Mouse (Mus musculus) MEL (cell line): ENCODE data around the gene Olfr544. TPM values are rescaled to one million over a fixed set of nuclear protein-coding genes. Genes with fewer than 3 reads are reported as not detected.
A peak's percentile ranks its signal among the peaks of the same experiment; 100 is the strongest.

Source experiments
- DNase-seq: peaks from one replicate; pipeline ENCODE4 v3.0.0; 2011; ENCODE audit warnings: low read depth, low spot score
- H3K27ac ChIP-seq: 2 replicates; pipeline ENCODE4 v1.5.1; 2012; ENCODE audit warnings: low read depth, mild to moderate bottlenecking, control low read depth, low read length, moderate library complexity; ENCODE audit not compliant: control insufficient read depth
- H3K27me3 ChIP-seq, 2 experiments: fragments of 150-350 bp in 1 of 2; sonication (generic) in 1 of 2; 2 replicates each; pipeline ENCODE4 v1.6.1; 2012; ENCODE audit warnings: low read length in 2 of 2, mild to moderate bottlenecking in 2 of 2, improper control_type of control experiment in 1 of 2, moderate library complexity in 1 of 2; ENCODE audit not compliant: insufficient read depth in 2 of 2, control insufficient read depth in 1 of 2
- H3K36me3 ChIP-seq, 2 experiments: 2 replicates each; pipeline ENCODE4 v1.6.1; 2012 to 2014; ENCODE audit warnings: low read length in 2 of 2, improper control_type of control experiment in 1 of 2, inconsistent platforms in 1 of 2, mild to moderate bottlenecking in 1 of 2; ENCODE audit not compliant: insufficient read depth in 2 of 2, control insufficient read depth in 1 of 2
- H3K4me1 ChIP-seq, 2 experiments: fragments of 150-350 bp in 1 of 2; sonication (generic) in 1 of 2; 2 replicates each; pipeline ENCODE4 v1.6.1; 2012; ENCODE audit warnings: low read length in 2 of 2, improper control_type of control experiment in 1 of 2, mild to moderate bottlenecking in 1 of 2; ENCODE audit not compliant: insufficient read depth in 2 of 2, control insufficient read depth in 1 of 2
- H3K4me3 ChIP-seq, 2 experiments: fragments of 150-350 bp in 1 of 2; sonication (generic) in 1 of 2; 2 replicates each; pipeline ENCODE4 v1.5.1; 2012; ENCODE audit warnings: low read depth in 2 of 2, low read length in 2 of 2, mild to moderate bottlenecking in 2 of 2, moderate library complexity in 2 of 2, control low read depth in 1 of 2, improper control_type of control experiment in 1 of 2; ENCODE audit not compliant: control insufficient read depth in 1 of 2, insufficient read depth in 1 of 2
- H3K79me2 ChIP-seq: 2 replicates; pipeline ENCODE4 v1.6.1; 2012; ENCODE audit warnings: mild to moderate bottlenecking, low read length, moderate library complexity; ENCODE audit not compliant: control insufficient read depth, poor library complexity, insufficient read depth
- H3K9ac ChIP-seq: 2 replicates; pipeline ENCODE4 v1.6.1; 2012; ENCODE audit warnings: low read depth, mild to moderate bottlenecking, control low read depth, low read length, moderate library complexity; ENCODE audit not compliant: control insufficient read depth, poor library complexity, severe bottlenecking
- H3K9me3 ChIP-seq: fragments of 150-350 bp; sonication (generic); replicated peaks from 2 replicates; pipeline ENCODE4 v1.6.1; 2012; ENCODE audit warnings: mild to moderate bottlenecking, low read length, improper control_type of control experiment, moderate library complexity; ENCODE audit not compliant: insufficient read depth
- BHLHE40 ChIP-seq: IDR thresholded peaks from 2 replicates; pipeline ENCODE4 v1.6.1; 2012; ENCODE audit warnings: low read depth, mild to moderate bottlenecking, inconsistent platforms, low read length, improper control_type of control experiment, borderline replicate concordance
- CHD1 ChIP-seq: IDR thresholded peaks from 2 replicates; pipeline ENCODE4 v1.6.1; 2012; ENCODE audit warnings: low read depth, mild to moderate bottlenecking, inconsistent platforms, low read length, improper control_type of control experiment
- CHD2 ChIP-seq: IDR thresholded peaks from 2 replicates; pipeline ENCODE4 v1.6.1; 2011; ENCODE audit warnings: low read length, improper control_type of control experiment
- E2F4 ChIP-seq: IDR thresholded peaks from 2 replicates; pipeline ENCODE4 v1.6.1; 2011; ENCODE audit warnings: low read depth, low read length, improper control_type of control experiment, borderline replicate concordance
- ELF1 ChIP-seq: IDR thresholded peaks from 2 replicates; pipeline ENCODE4 v1.6.1; 2014; ENCODE audit warnings: low read depth, mild to moderate bottlenecking, inconsistent platforms, low read length, improper control_type of control experiment, moderate library complexity
- ETS1 ChIP-seq: IDR thresholded peaks from 2 replicates; pipeline ENCODE4 v1.6.1; 2012; ENCODE audit warnings: low read depth, mild to moderate bottlenecking, inconsistent platforms, low read length, improper control_type of control experiment, moderate library complexity
- GABPA ChIP-seq: IDR thresholded peaks from 2 replicates; pipeline ENCODE4 v1.6.1; 2012; ENCODE audit warnings: low read depth, mild to moderate bottlenecking, inconsistent platforms, low read length, improper control_type of control experiment, moderate library complexity
- GATA1 ChIP-seq: IDR thresholded peaks from 2 replicates; pipeline ENCODE4 v1.6.1; 2011; ENCODE audit warnings: low read depth, low read length, improper control_type of control experiment
- HCFC1 ChIP-seq: IDR thresholded peaks from 2 replicates; pipeline ENCODE4 v1.6.1; 2012; ENCODE audit warnings: low read depth, mild to moderate bottlenecking, inconsistent platforms, low read length, improper control_type of control experiment, moderate library complexity
- JUND ChIP-seq: IDR thresholded peaks from 2 replicates; pipeline ENCODE4 v1.6.1; 2011; ENCODE audit warnings: low read depth, mild to moderate bottlenecking, improper control_type of control experiment, low read length
- KAT2A ChIP-seq: conservative IDR thresholded peaks from 2 replicates; pipeline ENCODE4 v1.6.1; 2012; ENCODE audit warnings: low read depth, low read length, improper control_type of control experiment, inconsistent platforms
- MEF2A ChIP-seq: IDR thresholded peaks from 2 replicates; pipeline ENCODE4 v1.6.1; 2014; ENCODE audit warnings: low read depth, mild to moderate bottlenecking, inconsistent platforms, low read length, improper control_type of control experiment; ENCODE audit not compliant: poor library complexity, insufficient replicate concordance, severe bottlenecking; ENCODE audit errors: extremely low read depth
- MXI1 ChIP-seq: IDR thresholded peaks from 2 replicates; pipeline ENCODE4 v1.6.1; 2011; ENCODE audit warnings: mild to moderate bottlenecking, low read depth, low read length, improper control_type of control experiment
- RAD21 ChIP-seq: IDR thresholded peaks from 2 replicates; pipeline ENCODE4 v1.6.1; 2011; ENCODE audit warnings: mild to moderate bottlenecking, low read depth, low read length, improper control_type of control experiment
- RCOR1 ChIP-seq: IDR thresholded peaks from 2 replicates; pipeline ENCODE4 v1.6.1; 2012; ENCODE audit warnings: low read depth, mild to moderate bottlenecking, inconsistent platforms, low read length, improper control_type of control experiment
- SIN3A ChIP-seq: IDR thresholded peaks from 2 replicates; pipeline ENCODE4 v1.6.1; 2012; ENCODE audit warnings: low read length, improper control_type of control experiment, inconsistent platforms
- TAL1 ChIP-seq: IDR thresholded peaks from 2 replicates; pipeline ENCODE4 v1.6.1; 2012; ENCODE audit warnings: mild to moderate bottlenecking, inconsistent platforms, low read length, moderate library complexity, mixed read lengths
- TBP ChIP-seq: IDR thresholded peaks from 2 replicates; pipeline ENCODE4 v1.8.0; 2011; ENCODE audit warnings: low read depth, low read length, improper control_type of control experiment
- USF1 ChIP-seq: IDR thresholded peaks from 2 replicates; pipeline ENCODE4 v1.6.1; 2014; ENCODE audit warnings: low read depth, mild to moderate bottlenecking, inconsistent platforms, low read length, improper control_type of control experiment, moderate library complexity
- ZC3H11A ChIP-seq: IDR thresholded peaks from 2 replicates; pipeline ENCODE4 v1.6.1; 2012; ENCODE audit warnings: low read depth, mild to moderate bottlenecking, inconsistent platforms, low read length, improper control_type of control experiment
- ZKSCAN1 ChIP-seq: IDR thresholded peaks from 2 replicates; pipeline ENCODE4 v1.6.1; 2012; ENCODE audit warnings: low read depth, mild to moderate bottlenecking, inconsistent platforms, low read length, improper control_type of control experiment, moderate library complexity
- polyA plus RNA-seq, 2 experiments: library from polyadenylated mRNA; stranded (reverse) in 1 of 2; unstranded in 1 of 2; fragments of >175 nt in 1 of 2; fragments of >200 nt in 1 of 2; gene quantifications; 2 replicates each; pipeline versions ENCODE4 v1.2.1 to v1.2.4; 2012; ENCODE audit warnings: low replicate concordance in 2 of 2, low read depth in 1 of 2; ENCODE audit not compliant: insufficient read length in 2 of 2, insufficient read depth in 1 of 2, missing spikeins in 1 of 2
- total RNA-seq: library from RNA; depleted of rRNA; stranded (reverse); fragments of 300-350 nt; gene quantifications from 2 replicates; pipeline ENCODE4 v1.2.3, GENCODE M21; 2012

Gene Olfr544
- total and polyA plus RNA-seq, 3 experiments = 0.04 to 0.07 TPM; not detected in 1

DNA sequence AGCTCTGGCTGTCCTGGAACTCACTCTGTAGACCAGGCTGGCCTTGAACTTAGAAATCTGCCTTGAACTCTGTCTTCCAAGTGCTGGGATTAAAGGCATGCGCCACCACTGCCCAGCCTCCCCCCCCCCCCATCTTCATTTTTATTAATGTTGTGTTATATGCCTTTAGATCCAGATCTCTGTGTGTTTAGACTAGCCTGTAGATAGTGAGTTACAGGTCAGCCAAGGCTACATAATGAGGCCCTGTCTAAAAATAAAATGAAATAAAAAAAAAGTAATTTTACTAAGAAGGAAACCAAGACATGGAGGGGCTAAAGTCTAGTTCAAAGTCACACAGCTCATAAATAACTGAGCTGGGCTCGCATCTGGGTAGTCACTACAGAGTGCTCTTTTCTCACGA is 9.2 kb downstream of the Olfr544 start:
- H3K9me3 ChIP-seq = no peaks in the 10 kb centered on the region
- H3K9ac ChIP-seq = no peak overlapping the region
- H3K36me3 ChIP-seq = peaks cover 0 to 11% of the 10 kb centered on the region in 2 experiments; a peak in 2 of 4 replicates
- H3K4me3 ChIP-seq = no peak overlapping the region
- H3K79me2 ChIP-seq = no peaks in the 10 kb centered on the region
- peaks cover 4 to 6% of the 10 kb centered on the region in 2 experiments; a peak in 3 of 4 replicates for H3K4me1 ChIP-seq
- no peaks in the 10 kb centered on the region for H3K27me3 ChIP-seq
- no peak for DNase-seq
- H3K27ac ChIP-seq = no peak overlapping the region
- TF ChIP-seq GABPA = no peak
- TF ChIP-seq USF1 = no peak
- no peak for TF ChIP-seq CHD2
- no peak for TF ChIP-seq ELF1
- TF ChIP-seq E2F4 = no peak
- TF ChIP-seq JUND = no peak
- no peak for TF ChIP-seq HCFC1
- no peak for TF ChIP-seq ETS1
- TF ChIP-seq RCOR1 = no peak
- TF ChIP-seq TAL1 = no peak
- TF ChIP-seq BHLHE40 = no peak
- no peak for TF ChIP-seq SIN3A
- no peak for TF ChIP-seq MXI1
- no peak for TF ChIP-seq CHD1
- no peak for TF ChIP-seq ZKSCAN1
- no peak for TF ChIP-seq RAD21
- TF ChIP-seq ZC3H11A = no peak
- TF ChIP-seq GATA1 = no peak
- TF ChIP-seq MEF2A = no peak

GRCm38 (mm10) chr7:102478425-102478824 is 9.7 kb downstream of the Olfr544 start:
- Histone ChIP-seq H3K79me2 (no peaks in the 10 kb centered on the region), H3K4me3 (no peak overlapping the region), H3K4me1 (peaks cover 4 to 6% of the 10 kb centered on the region in 2 experiments; a peak in 2 of 4 replicates), H3K36me3 (peaks cover 0 to 7% of the 10 kb centered on the region in 2 experiments; a peak in 2 of 4 replicates), H3K27me3 (no peaks in the 10 kb centered on the region), H3K27ac (no peak overlapping the region), H3K9me3 (no peaks in the 10 kb centered on the region), H3K9ac (no peak overlapping the region)
- peak; percentile 30 for DNase-seq
- peak; percentile 91 for TF ChIP-seq TBP
- no peak for TF ChIP-seq KAT2A
